20 mouse cellular contexts compared by ENCODE assay signal in genomic region chr10:117423025-117424002, GRCm38 (mm10).
"Had no signal": no experiment of that assay in that cellular context is flagged by ENCODE, and none has a peak within 500 bp of the region (broad histone marks: within the 10 kb centered on the region; RNA-seq: fewer than 3 reads in every experiment).

No protein-coding gene starts in this region.

- H3K27ac ChIP-seq: lung, embryonic 15.5 days; macrophage; midbrain, embryonic 10.5 days; midbrain, embryonic 12.5 days; midbrain, embryonic 15.5 days; neural tube, embryonic 13.5 days; neural tube, embryonic 15.5 days had no signal

- H3K27me3 ChIP-seq: lung, embryonic 15.5 days; midbrain, embryonic 15.5 days; neural tube, embryonic 15.5 days had no signal

- H3K36me3 ChIP-seq: lung, embryonic 15.5 days; midbrain, embryonic 10.5 days; midbrain, embryonic 12.5 days; midbrain, embryonic 15.5 days; neural tube, embryonic 13.5 days; neural tube, embryonic 15.5 days had no signal

- ATAC-seq: lung, postnatal 0 days had no signal

- H3K9ac ChIP-seq: lung, embryonic 15.5 days; midbrain, embryonic 12.5 days; midbrain, embryonic 15.5 days; neural tube, embryonic 13.5 days; neural tube, embryonic 15.5 days had no signal

- H3K9me3 ChIP-seq: lung, embryonic 15.5 days; midbrain, embryonic 10.5 days; midbrain, embryonic 15.5 days; neural tube, embryonic 13.5 days; neural tube, embryonic 15.5 days had no signal

- DNase-seq: lung, adult 2 months; lung, postnatal 14 days; lung, postnatal 36 days; retina, postnatal 1 day; right cerebral cortex, adult 18-20 months; right cerebral cortex, postnatal 25 days; right cerebral cortex, postnatal 4 days; spleen, adult 18-20 months; thymus, adult 18-20 months; thymus, postnatal 14 days; thymus, postnatal 36 days had no signal

- H3K4me2 ChIP-seq: lung, embryonic 15.5 days; midbrain, embryonic 12.5 days; midbrain, embryonic 15.5 days; neural tube, embryonic 13.5 days; neural tube, embryonic 15.5 days had no signal

- H3K4me1 ChIP-seq: lung, embryonic 15.5 days had no signal

- H3K4me3 ChIP-seq: lung, embryonic 15.5 days; midbrain, embryonic 10.5 days; midbrain, embryonic 12.5 days; midbrain, embryonic 15.5 days; myocyte; neural tube, embryonic 13.5 days; neural tube, embryonic 15.5 days had no signal
